Mouse (Mus musculus): ENCODE measurements around the gene Hoxa13. TPM values are rescaled to one million over a fixed set of nuclear protein-coding genes. Genes with fewer than 3 reads are reported as not detected.
A peak's percentile ranks its signal among the peaks of the same experiment; 100 is the strongest.

The Hoxa13 gene
- polyA plus RNA-seq, 1 experiment = not detected

- DNase-seq = no peak
- Histone ChIP-seq H3K27ac (ENCODE audit: control insufficient read depth, insufficient read depth, low read length) (no peak overlapping the region), H3K4me3 (ENCODE audit: control insufficient read depth, insufficient read depth, low read length) (no peak overlapping the region), H3K36me3 (ENCODE audit: control insufficient read depth, insufficient read depth, low read length) (no peaks in the 10 kb centered on the region), H3K27me3 (ENCODE audit: control insufficient read depth, insufficient read depth, low read length) (peaks cover 35% of the 10 kb centered on the region), H3K4me1 (replicated peaks; ENCODE audit: control insufficient read depth, insufficient read depth, low read length) (peaks cover 2% of the 10 kb centered on the region; the same call in 1 of the 2 replicates)
- TF ChIP-seq CTCF (IDR thresholded peaks at IDR 0.05; ENCODE audit: borderline replicate concordance, control insufficient read depth, extremely low read depth, insufficient read depth, low read length, poor library complexity) (no peak), POLR2A (IDR thresholded peaks at IDR 0.05; ENCODE audit: control insufficient read depth, extremely low read depth, insufficient read depth, low read length, poor library complexity) (no peak)
- whole genome bisulfite sequencing = under 1% methylated on average over 36 of the region's 36 CpGs
Measured at GRCm38 (mm10) chr6:52224895-52225611, 35.6 kb downstream of the Hoxa13 start.

GRCm38 (mm10) chr6:52223939-52224760 lies 36.5 kb downstream of the Hoxa13 start:
- Histone ChIP-seq H3K36me3 (ENCODE audit: control insufficient read depth, insufficient read depth, low read length) (no peaks in the 10 kb centered on the region), H3K4me3 (ENCODE audit: control insufficient read depth, insufficient read depth, low read length) (no peak overlapping the region), H3K27me3 (ENCODE audit: control insufficient read depth, insufficient read depth, low read length) (peaks cover 31% of the 10 kb centered on the region), H3K27ac (ENCODE audit: control insufficient read depth, insufficient read depth, low read length) (no peak overlapping the region), H3K4me1 (replicated peaks; ENCODE audit: control insufficient read depth, insufficient read depth, low read length) (peaks cover 2% of the 10 kb centered on the region; the same call in 1 of the 2 replicates)
- no peak for DNase-seq
- WGBS = 9% methylated on average over 24 of the region's 24 CpGs
- no peak for TF ChIP-seq CTCF (IDR thresholded peaks at IDR 0.05; ENCODE audit: borderline replicate concordance, control insufficient read depth, extremely low read depth, insufficient read depth, low read length, poor library complexity)
- TF ChIP-seq POLR2A (IDR thresholded peaks at IDR 0.05; ENCODE audit: control insufficient read depth, extremely low read depth, insufficient read depth, low read length, poor library complexity) = no peak

GRCm38 (mm10) chr6:52222729-52223128 lies 38.0 kb downstream of the Hoxa13 start:
- Histone ChIP-seq H3K4me3 (ENCODE audit: control insufficient read depth, insufficient read depth, low read length) (no peak overlapping the region), H3K27me3 (ENCODE audit: control insufficient read depth, insufficient read depth, low read length) (peaks cover 36% of the 10 kb centered on the region), H3K36me3 (ENCODE audit: control insufficient read depth, insufficient read depth, low read length) (no peaks in the 10 kb centered on the region), H3K27ac (ENCODE audit: control insufficient read depth, insufficient read depth, low read length) (no peak overlapping the region), H3K4me1 (replicated peaks; ENCODE audit: control insufficient read depth, insufficient read depth, low read length) (peaks cover 2% of the 10 kb centered on the region)
- no peak for DNase-seq
- WGBS = 58% methylated on average over 13 of the region's 13 CpGs
- TF ChIP-seq POLR2A (IDR thresholded peaks at IDR 0.05; ENCODE audit: control insufficient read depth, extremely low read depth, insufficient read depth, low read length, poor library complexity) = no peak
- TF ChIP-seq CTCF (IDR thresholded peaks at IDR 0.05; ENCODE audit: borderline replicate concordance, control insufficient read depth, extremely low read depth, insufficient read depth, low read length, poor library complexity) = no peak

- peaks cover 33% of the 10 kb centered on the region for H3K27me3 ChIP-seq (ENCODE audit: control insufficient read depth, insufficient read depth, low read length)
- H3K4me3 ChIP-seq (ENCODE audit: control insufficient read depth, insufficient read depth, low read length) = no peak overlapping the region
- no peak overlapping the region for H3K27ac ChIP-seq (ENCODE audit: control insufficient read depth, insufficient read depth, low read length)
- H3K36me3 ChIP-seq (ENCODE audit: control insufficient read depth, insufficient read depth, low read length) = no peaks in the 10 kb centered on the region
- no peak for DNase-seq
- 20% methylated on average over 21 of the region's 21 CpGs for WGBS
- no peak for TF ChIP-seq CTCF (IDR thresholded peaks at IDR 0.05; ENCODE audit: borderline replicate concordance, control insufficient read depth, extremely low read depth, insufficient read depth, low read length, poor library complexity)
- no peak for TF ChIP-seq POLR2A (IDR thresholded peaks at IDR 0.05; ENCODE audit: control insufficient read depth, extremely low read depth, insufficient read depth, low read length, poor library complexity)
- H3K4me1 ChIP-seq (replicated peaks; ENCODE audit: control insufficient read depth, insufficient read depth, low read length) = peaks cover 8% of the 10 kb centered on the region
Measured at GRCm38 (mm10) chr6:52221993-52222685, 38.5 kb downstream of the Hoxa13 start.

- Histone ChIP-seq H3K4me1 (replicated peaks; ENCODE audit: control insufficient read depth, insufficient read depth, low read length) (peaks cover 11% of the 10 kb centered on the region), H3K27me3 (ENCODE audit: control insufficient read depth, insufficient read depth, low read length) (peaks cover 35% of the 10 kb centered on the region), H3K27ac (ENCODE audit: control insufficient read depth, insufficient read depth, low read length) (no peak within 1 kb of the TSS), H3K36me3 (ENCODE audit: control insufficient read depth, insufficient read depth, low read length) (no peaks in the 10 kb centered on the region), H3K4me3 (ENCODE audit: control insufficient read depth, insufficient read depth, low read length) (peak within 1 kb of the TSS; percentile 73)
- DNase-seq = peak; percentile 76
- no peak for TF ChIP-seq POLR2A (IDR thresholded peaks at IDR 0.05; ENCODE audit: control insufficient read depth, extremely low read depth, insufficient read depth, low read length, poor library complexity)
- peak; percentile 96 for TF ChIP-seq CTCF (IDR thresholded peaks at IDR 0.05; ENCODE audit: borderline replicate concordance, control insufficient read depth, extremely low read depth, insufficient read depth, low read length, poor library complexity)
- under 1% methylated on average over 46 of the region's 46 CpGs for WGBS
Measured at GRCm38 (mm10) chr6:52221337-52221992, 39.2 kb downstream of the Hoxa13 start, which contains the start of gene Hoxa7. Gene Hoxa7 (minus strand): TSS chr6:52221854.

Measured in thymus, adult 2 months (tissue).